Mouse (Mus musculus) hindbrain, postnatal 0 days (tissue): ENCODE measurements at regions not wholly inside any gene's neighbourhood (a gene's known extent, or its start where the extent isn't known, plus 50 kb on each side); places are given as distances from the start of the nearest gene placed in this dataset.

Experiments
- ATAC-seq: fragments of 200-750 bp; cut with Nextera tagmentation; 2 replicates; pipeline ENCODE4 v1.8.0; 2017; ENCODE audit warnings: mild to moderate bottlenecking, moderate TSS enrichment, moderate library complexity
- DNase-seq: peaks from one replicate; pipeline ENCODE4 v3.0.0-alpha.2; 2015; ENCODE audit warnings: low spot score
- H3K27ac ChIP-seq: fragments of 300-500 bp; sonication (generic); 2 replicates; pipeline ENCODE4 v1.5.1; 2014; ENCODE audit warnings: mild to moderate bottlenecking
- H3K27me3 ChIP-seq: fragments of 300-500 bp; sonication (generic); 2 replicates; pipeline ENCODE4 v1.6.1; 2014; ENCODE audit warnings: low read length, mixed read lengths; ENCODE audit not compliant: insufficient read depth
- H3K36me3 ChIP-seq: fragments of 300-500 bp; sonication (generic); 2 replicates; pipeline ENCODE4 v1.6.1; 2014; ENCODE audit warnings: low read length, mixed read lengths; ENCODE audit not compliant: insufficient read depth
- H3K4me1 ChIP-seq: fragments of 300-500 bp; sonication (generic); 2 replicates; pipeline ENCODE4 v1.6.1; 2014; ENCODE audit warnings: antibody characterized with exemption, low read length, mixed read lengths; ENCODE audit not compliant: insufficient read depth
- H3K4me2 ChIP-seq: fragments of 300-500 bp; sonication (generic); 2 replicates; pipeline ENCODE4 v1.6.1; 2014; ENCODE audit warnings: low read depth, mild to moderate bottlenecking, low read length, moderate library complexity, mixed read lengths
- H3K4me3 ChIP-seq: fragments of 300-500 bp; sonication (generic); 2 replicates; pipeline ENCODE4 v1.5.1; 2014; ENCODE audit warnings: low read length
- H3K9ac ChIP-seq: fragments of 300-500 bp; sonication (generic); replicated peaks from 2 replicates; pipeline ENCODE4 v1.6.1; 2014; ENCODE audit warnings: mild to moderate bottlenecking, low read length, moderate library complexity, mixed read lengths
- H3K9me3 ChIP-seq: fragments of 300-500 bp; sonication (generic); 2 replicates; pipeline ENCODE4 v1.6.1; 2016; ENCODE audit warnings: low read length, mixed read lengths
- CTCF ChIP-seq: IDR thresholded peaks from 2 replicates; pipeline ENCODE4 v1.5.1; 2016; ENCODE audit warnings: antibody characterized with exemption, control low read depth, low read depth
- WGBS: fragments of 180-500 bp; shearing (Covaris S2); extraction: QIAGEN DNeasy Blood & Tissue Kit; methylation state at CpG from one replicate; pipeline ENCODE4 v1.1.7; 2014; 5-methylcytosine and 5-hydroxymethylcytosine counted together

- Histone ChIP-seq H3K4me3 (no peak overlapping the region), H3K36me3 (no peaks in the 10 kb centered on the region), H3K9ac (no peak overlapping the region), H3K4me1 (no peaks in the 10 kb centered on the region), H3K9me3 (no peaks in the 10 kb centered on the region), H3K27me3 (no peaks in the 10 kb centered on the region), H3K4me2 (no peak overlapping the region), H3K27ac (no peak overlapping the region)
- TF ChIP-seq CTCF = no peak
- no peak for ATAC-seq
- 71% methylated on average over 2 of the region's 2 CpGs for WGBS
- no peak for DNase-seq
Measured at GRCm38 (mm10) chr13:35079685-35080084, 52.8 kb upstream of the Eci2 start.

DNA sequence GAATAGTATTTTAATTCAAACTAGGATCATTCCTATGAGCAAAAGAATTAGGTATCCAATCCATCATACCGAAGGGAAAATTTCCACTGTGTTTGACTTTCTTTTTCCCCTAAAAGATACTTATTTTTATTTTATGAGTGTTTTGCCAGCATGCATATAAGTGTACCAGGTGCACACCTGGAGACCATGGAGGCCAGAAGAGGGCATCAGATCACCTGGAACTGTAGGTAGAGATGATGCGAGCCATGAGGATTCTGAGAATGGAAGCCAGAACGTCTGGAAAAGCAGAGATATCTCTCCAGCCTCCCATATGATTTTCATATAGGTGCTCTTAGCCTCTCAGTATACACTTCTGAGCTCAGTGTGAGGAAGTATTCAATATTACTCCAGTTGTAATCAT lies 58.5 kb upstream of the Eci2 start:
- Histone ChIP-seq H3K9me3 (no peaks in the 10 kb centered on the region), H3K36me3 (no peaks in the 10 kb centered on the region), H3K4me2 (no peak overlapping the region), H3K27me3 (no peaks in the 10 kb centered on the region), H3K4me1 (0 out of 2 replicates have a peak, but pooled peaks cover 3% of the 10 kb centered on the region), H3K9ac (no peak overlapping the region), H3K4me3 (no peak overlapping the region), H3K27ac (no peak overlapping the region)
- no peak for DNase-seq
- TF ChIP-seq CTCF = peak; percentile 15; the same call in 1 of the 2 replicates
- ATAC-seq = no peak
- WGBS = 78% methylated on average over 3 of the region's 3 CpGs

GRCm38 (mm10) chr13:35087246-35088040 lies 60.5 kb upstream of the Eci2 start:
- H3K4me1 ChIP-seq = 0 out of 2 replicates have a peak, but pooled peaks cover 3% of the 10 kb centered on the region
- 52% methylated on average over 6 of the region's 6 CpGs for WGBS
- peak; percentile 76 for DNase-seq
- no peak overlapping the region for H3K4me3 ChIP-seq
- no peak overlapping the region for H3K9ac ChIP-seq
- no peak for TF ChIP-seq CTCF
- H3K4me2 ChIP-seq = no peak overlapping the region
- peak; percentile 53 for ATAC-seq
- H3K9me3 ChIP-seq = no peaks in the 10 kb centered on the region
- no peak overlapping the region for H3K27ac ChIP-seq
- H3K27me3 ChIP-seq = no peaks in the 10 kb centered on the region
- H3K36me3 ChIP-seq = no peaks in the 10 kb centered on the region

- Histone ChIP-seq H3K36me3 (no peaks in the 10 kb centered on the region), H3K4me1 (0 out of 2 replicates have a peak, but pooled peaks cover 3% of the 10 kb centered on the region), H3K4me3 (no peak overlapping the region), H3K27ac (no peak overlapping the region), H3K27me3 (no peaks in the 10 kb centered on the region), H3K4me2 (no peak overlapping the region), H3K9ac (no peak overlapping the region), H3K9me3 (no peaks in the 10 kb centered on the region)
- DNase-seq (no peak), ATAC-seq (no peak)
- WGBS = 83% methylated on average over 3 of the region's 3 CpGs
- no peak for TF ChIP-seq CTCF
Measured at GRCm38 (mm10) chr13:35091155-35091554, 64.3 kb upstream of the Eci2 start.

DNA sequence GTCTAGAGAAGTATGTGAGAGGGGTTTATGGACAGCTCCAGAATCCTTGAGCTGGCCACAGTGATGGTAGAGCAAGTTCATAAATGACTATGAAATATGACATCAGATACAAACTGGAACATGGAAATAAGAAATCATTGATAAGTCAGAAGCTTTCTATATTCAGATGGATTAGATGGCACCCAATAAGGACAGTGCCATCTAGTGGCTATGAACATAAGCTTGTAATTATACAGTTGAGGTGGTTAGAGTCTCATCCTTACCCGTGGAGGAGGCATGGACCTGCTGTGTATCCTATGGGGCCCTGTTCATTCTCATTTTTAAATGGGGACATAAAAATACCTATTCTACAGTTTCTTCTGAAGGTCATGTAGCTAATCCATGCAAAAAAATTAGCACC lies 92.9 kb upstream of the Eci2 start:
- no peaks in the 10 kb centered on the region for H3K27me3 ChIP-seq
- no peak overlapping the region for H3K27ac ChIP-seq
- H3K4me2 ChIP-seq = no peak overlapping the region
- 20% methylated on average over 1 of the region's 1 CpGs for WGBS
- H3K4me3 ChIP-seq = no peak overlapping the region
- H3K9me3 ChIP-seq = no peaks in the 10 kb centered on the region
- H3K36me3 ChIP-seq = no peaks in the 10 kb centered on the region
- DNase-seq = peak; percentile 51
- TF ChIP-seq CTCF = peak; percentile 60
- H3K4me1 ChIP-seq = no peaks in the 10 kb centered on the region
- no peak for ATAC-seq
- H3K9ac ChIP-seq = no peak overlapping the region

GRCm38 (mm10) chr13:35129475-35129874 lies 102.6 kb upstream of the Eci2 start:
- H3K4me3 ChIP-seq = no peak overlapping the region
- no peak overlapping the region for H3K4me2 ChIP-seq
- WGBS = 79% methylated on average over 2 of the region's 2 CpGs
- ATAC-seq (no peak), DNase-seq (no peak)
- no peaks in the 10 kb centered on the region for H3K27me3 ChIP-seq
- no peaks in the 10 kb centered on the region for H3K9me3 ChIP-seq
- H3K27ac ChIP-seq = no peak overlapping the region
- H3K36me3 ChIP-seq = no peaks in the 10 kb centered on the region
- no peak for TF ChIP-seq CTCF
- no peak overlapping the region for H3K9ac ChIP-seq
- no peaks in the 10 kb centered on the region for H3K4me1 ChIP-seq
